7 mouse cellular contexts compared by ENCODE assay signal in genomic region chr6:124782436-124782835, GRCm38 (mm10). TPM values are rescaled to one million over a fixed set of nuclear protein-coding genes. Genes with fewer than 3 reads are reported as not detected.
DNase-seq lines count a peak whose midpoint lies in the region; ATAC-seq and TF ChIP-seq lines count a peak whose summit lies in the region.

No protein-coding gene starts in this region.

- no peaks in the 10 kb centered on the region for H3K36me3 ChIP-seq in E14TG2a.4 (ENCODE audit: insufficient read depth, low read length)
- no peaks in the 10 kb centered on the region for H3K36me3 ChIP-seq in forebrain, embryonic 11.5 days (ENCODE audit: control insufficient read depth, insufficient read depth, low read length)
- no peaks in the 10 kb centered on the region for H3K36me3 ChIP-seq in kidney, embryonic 16.5 days (ENCODE audit: insufficient read depth, low read length)

- peaks cover 35% of the 10 kb centered on the region for H3K27me3 ChIP-seq in E14TG2a.4 (ENCODE audit: insufficient read depth, low read length)
- H3K27me3 ChIP-seq in forebrain, embryonic 11.5 days (ENCODE audit: control insufficient read depth, insufficient read depth, low read length) = no peaks in the 10 kb centered on the region
- H3K27me3 ChIP-seq in kidney, embryonic 16.5 days (ENCODE audit: insufficient read depth, low read length) = no peaks in the 10 kb centered on the region

- DNase-seq in B cell, adult 2 months = peak; percentile 71 to 72
- peak; percentile 59 for DNase-seq in forebrain, embryonic 11.5 days (ENCODE audit: low spot score)
- DNase-seq in urinary bladder, postnatal 14 days (ENCODE audit: low spot score) = no peak
- DNase-seq in gastrocnemius, postnatal 4 days (ENCODE audit: low spot score in 2 of 2) = no peak

- peaks cover 45% of the 10 kb centered on the region for H3K4me1 ChIP-seq in E14TG2a.4 (replicated peaks; ENCODE audit: low read depth, low read length)
- H3K4me1 ChIP-seq in forebrain, embryonic 11.5 days (replicated peaks; ENCODE audit: control insufficient read depth, insufficient read depth, low read length) = peaks cover 7% of the 10 kb centered on the region; the same call in 1 of the 2 replicates
- H3K4me1 ChIP-seq in kidney, embryonic 16.5 days (ENCODE audit: insufficient read depth, low read length) = peaks cover 21% of the 10 kb centered on the region

- H3K4me2 ChIP-seq in forebrain, embryonic 11.5 days (ENCODE audit: low read depth, low read length, severe bottlenecking) = 0 out of 2 replicates have a peak overlapping the region, but pooled peaks have one; percentile 12
- H3K4me2 ChIP-seq in kidney, embryonic 16.5 days (replicated peaks; ENCODE audit: low read depth, low read length) = peak overlapping the region; percentile 39

- no peak for TF ChIP-seq CTCF in E14TG2a.4 (conservative IDR thresholded peaks at IDR 0.05; ENCODE audit: low read length)

- H3K9ac ChIP-seq in forebrain, embryonic 11.5 days (ENCODE audit: low read length) = no peak overlapping the region
- H3K9ac ChIP-seq in kidney, embryonic 16.5 days (replicated peaks; ENCODE audit: low read length) = no peak overlapping the region

- WGBS in forebrain, embryonic 11.5 days = 27% methylated on average over 6 of the region's 6 CpGs
- WGBS in kidney, embryonic 16.5 days = 27% methylated on average over 6 of the region's 6 CpGs

- H3K9me3 ChIP-seq in E14TG2a.4 (ENCODE audit: low read length) = no peaks in the 10 kb centered on the region
- H3K9me3 ChIP-seq in forebrain, embryonic 11.5 days (ENCODE audit: control insufficient read depth, low read length) = no peaks in the 10 kb centered on the region
- no peaks in the 10 kb centered on the region for H3K9me3 ChIP-seq in kidney, embryonic 16.5 days (ENCODE audit: low read length)

- peak overlapping the region; percentile 60 for H3K4me3 ChIP-seq in E14TG2a.4 (replicated peaks; ENCODE audit: low read length)
- H3K4me3 ChIP-seq in forebrain, embryonic 11.5 days (ENCODE audit: low read depth, low read length) = no peak overlapping the region
- peak overlapping the region; percentile 18; the same call in 1 of the 2 replicates for H3K4me3 ChIP-seq in kidney, embryonic 16.5 days (ENCODE audit: low read length)

- no peak overlapping the region for H3K27ac ChIP-seq in forebrain, embryonic 11.5 days (ENCODE audit: low read depth, low read length)
- H3K27ac ChIP-seq in kidney, embryonic 16.5 days (ENCODE audit: low read length) = no peak overlapping the region

- peak; percentile 20; the same call in 1 of the 2 replicates for ATAC-seq in forebrain, embryonic 11.5 days (replicated peaks; ENCODE audit: low FRiP score)
- 0 out of 2 replicates have a peak, but pooled peaks have one; percentile 36 for ATAC-seq in kidney, embryonic 16.5 days (ENCODE audit: low FRiP score, low TSS enrichment)
- 0 out of 2 replicates have a peak, but pooled peaks have one; percentile 23 for ATAC-seq in megakaryocyte-erythroid progenitor cell, adult 5-6 weeks (replicated peaks; ENCODE audit: low FRiP score, low TSS enrichment, poor library complexity, severe bottlenecking)

RNA-seq across cellular contexts. Expression of gene Lrrc23, which starts 2.9 kb away (rescaled TPM):
- polyA plus RNA-seq in forebrain, embryonic 11.5 days (2014; fragmentation: Nextera tagmentation; extraction: Ambion mirVana) = 4.5 and 6.8 TPM in 2 replicates
- polyA plus RNA-seq in kidney, embryonic 16.5 days (2015; fragmentation: Nextera tagmentation; extraction: Ambion mirVana) = 1.0 and 1.2 TPM in 2 replicates
- total RNA-seq in megakaryocyte-erythroid progenitor cell, adult 5-6 weeks (2014; fragmentation: Nextera tagmentation) = 0.77 TPM in 1 of 2 replicates, not detected in the other
- total RNA-seq in megakaryocyte-erythroid progenitor cell, adult 5-6 weeks (2017) = 6.7 TPM in 1 of 2 replicates, not detected in the other
- total RNA-seq in gastrocnemius, postnatal 4 days (2021) = not detected

RNA-seq across cellular contexts. Expression of gene Eno2, which starts 13.0 kb away (rescaled TPM):
- polyA plus RNA-seq in forebrain, embryonic 11.5 days (2014; fragmentation: Nextera tagmentation; extraction: Ambion mirVana) = 5.8 and 6.0 TPM in 2 replicates
- 10.9 and 15.3 TPM in 2 replicates for polyA plus RNA-seq in kidney, embryonic 16.5 days (2015; fragmentation: Nextera tagmentation; extraction: Ambion mirVana)
- total RNA-seq in megakaryocyte-erythroid progenitor cell, adult 5-6 weeks (2014; fragmentation: Nextera tagmentation) = 0.74 TPM in 1 of 2 replicates, not detected in the other
- not detected in 2 replicates for total RNA-seq in megakaryocyte-erythroid progenitor cell, adult 5-6 weeks (2017)
- 1 to 10 TPM; 6.0 to 6.5 TPM for total RNA-seq in gastrocnemius, postnatal 4 days (2021)

RNA-seq across cellular contexts. Expression of gene Spsb2, which starts 26.0 kb away (rescaled TPM):
- polyA plus RNA-seq in forebrain, embryonic 11.5 days (2014; fragmentation: Nextera tagmentation; extraction: Ambion mirVana) = 7.5 and 8.4 TPM in 2 replicates
- polyA plus RNA-seq in kidney, embryonic 16.5 days (2015; fragmentation: Nextera tagmentation; extraction: Ambion mirVana) = 20.9 and 21.5 TPM in 2 replicates
- 1.9 and 5.1 TPM in 2 replicates for total RNA-seq in megakaryocyte-erythroid progenitor cell, adult 5-6 weeks (2014; fragmentation: Nextera tagmentation)
- total RNA-seq in megakaryocyte-erythroid progenitor cell, adult 5-6 weeks (2017) = 4.1 and 5.5 TPM in 2 replicates
- 10 to 100 TPM; 10.5 to 11.7 TPM for total RNA-seq in gastrocnemius, postnatal 4 days (2021)

RNA-seq across cellular contexts. Expression of gene Atn1, which starts 26.1 kb away (rescaled TPM):
- polyA plus RNA-seq in forebrain, embryonic 11.5 days (2014; fragmentation: Nextera tagmentation; extraction: Ambion mirVana) = 13.9 and 14.4 TPM in 2 replicates
- polyA plus RNA-seq in kidney, embryonic 16.5 days (2015; fragmentation: Nextera tagmentation; extraction: Ambion mirVana) = 16.4 and 20.2 TPM in 2 replicates
- 12.9 and 14.4 TPM in 2 replicates for total RNA-seq in megakaryocyte-erythroid progenitor cell, adult 5-6 weeks (2014; fragmentation: Nextera tagmentation)
- 1.5 and 1.9 TPM in 2 replicates for total RNA-seq in megakaryocyte-erythroid progenitor cell, adult 5-6 weeks (2017)
- total RNA-seq in gastrocnemius, postnatal 4 days (2021) = 10 to 100 TPM; 52.9 to 66.5 TPM

RNA-seq across cellular contexts. Expression of gene Gm45234, which starts 26.6 kb away (rescaled TPM):
- polyA plus RNA-seq in forebrain, embryonic 11.5 days (2014; fragmentation: Nextera tagmentation; extraction: Ambion mirVana) = not detected in 2 replicates
- 0.14 TPM in 1 of 2 replicates, not detected in the other for polyA plus RNA-seq in kidney, embryonic 16.5 days (2015; fragmentation: Nextera tagmentation; extraction: Ambion mirVana)
- not detected in 2 replicates for total RNA-seq in megakaryocyte-erythroid progenitor cell, adult 5-6 weeks (2014; fragmentation: Nextera tagmentation)
- total RNA-seq in megakaryocyte-erythroid progenitor cell, adult 5-6 weeks (2017) = not detected in 2 replicates
- total RNA-seq in gastrocnemius, postnatal 4 days (2021) = under 1 TPM in 1 of 2 experiments, not detected in 1; 0.83 TPM

Comparison
In these comparisons a context has a peak if more than half of its experiments do, and no peak if none do; other contexts are left out.
1. DNase-seq: peak in B cell, adult 2 months (2 of 2) and forebrain, embryonic 11.5 days (single experiment); none in urinary bladder, postnatal 14 days (single experiment) and gastrocnemius, postnatal 4 days (0 of 2).
2. RNA of gene Eno2, which starts 13.0 kb away (total RNA-seq): 6.0 to 6.5 TPM in gastrocnemius, postnatal 4 days; 0.74 TPM in megakaryocyte-erythroid progenitor cell, adult 5-6 weeks; every median in the first group is over 4 times any median in the second.
3. Peak in every context shown above with its lines, with median percentiles within 50 percentile points of each other: ATAC-seq.